ENCODE assay signal across 11 mouse cellular contexts in the genomic region with DNA sequence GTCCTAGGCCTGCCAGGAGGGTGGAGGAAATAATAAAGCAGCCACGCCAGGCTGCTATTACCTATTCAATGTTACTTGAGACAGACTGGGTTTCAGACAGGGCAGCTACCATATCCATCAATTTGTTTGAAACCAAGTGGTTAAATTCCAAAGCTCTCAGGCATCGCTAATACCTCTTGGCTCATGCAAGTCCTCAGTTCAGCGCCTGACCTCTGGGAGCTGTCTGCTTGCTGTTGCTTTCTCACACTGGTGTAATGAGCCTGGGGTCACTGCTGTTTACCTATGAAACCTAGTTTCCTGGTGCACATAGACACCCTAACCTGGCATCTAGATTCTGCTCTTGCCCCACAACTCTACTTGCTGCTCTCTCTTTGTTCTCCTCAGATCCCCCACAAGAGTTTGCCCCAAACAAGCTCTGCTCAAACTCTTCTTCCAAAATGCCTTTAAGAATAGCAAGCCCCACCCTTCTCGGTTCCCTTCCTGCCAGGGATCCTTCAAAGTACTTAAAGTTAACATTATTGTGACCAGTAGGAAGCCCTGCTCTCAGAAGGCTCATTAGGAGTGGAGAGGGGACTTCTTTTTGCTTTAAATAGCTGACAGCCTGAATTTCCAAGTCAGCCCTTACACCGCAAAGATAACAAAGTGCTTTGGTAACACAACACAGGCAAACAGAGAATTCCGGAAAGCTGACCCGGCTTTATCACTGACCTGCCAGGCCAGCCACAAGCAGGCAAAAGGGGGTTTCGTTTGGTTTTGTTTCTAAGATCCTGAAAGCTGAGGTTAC.
A peak's percentile ranks its signal among the peaks of the same experiment; 100 is the strongest.
DNase-seq lines count a peak whose midpoint lies in the region; ATAC-seq and TF ChIP-seq lines count a peak whose summit lies in the region.
"Had no signal": no experiment of that assay in that cellular context is flagged by ENCODE, and none has a peak within 500 bp of the region (broad histone marks: within the 10 kb centered on the region; RNA-seq: fewer than 3 reads in every experiment).

No protein-coding gene starts in this region.

- 28% methylated on average over 8 of the region's 8 CpGs for WGBS in intestine, embryonic 14.5 days
- WGBS in intestine, postnatal 0 days: 31% methylated on average over 8 of the region's 8 CpGs
- 35% methylated on average over 8 of the region's 8 CpGs for WGBS in liver, postnatal 0 days (ENCODE audit: insufficient replicate concordance)
- WGBS in hindbrain, postnatal 0 days: 39% methylated on average over 8 of the region's 8 CpGs

- H3K9me3 ChIP-seq in intestine, embryonic 14.5 days (ENCODE audit: control insufficient read depth, low read length): no peaks in the 10 kb centered on the region
- H3K9me3 ChIP-seq in intestine, postnatal 0 days (ENCODE audit: control insufficient read depth): no peaks in the 10 kb centered on the region
- H3K9me3 ChIP-seq in liver, postnatal 0 days (ENCODE audit: low read length): no peaks in the 10 kb centered on the region
- H3K9me3 ChIP-seq in hindbrain, postnatal 0 days (ENCODE audit: low read length): no peaks in the 10 kb centered on the region

- no peak overlapping the region for H3K4me3 ChIP-seq in intestine, embryonic 14.5 days (ENCODE audit: low read depth, low read length)
- no peak overlapping the region for H3K4me3 ChIP-seq in intestine, postnatal 0 days (ENCODE audit: low read depth, low read length)
- no peak overlapping the region for H3K4me3 ChIP-seq in liver, postnatal 0 days (ENCODE audit: low read depth, low read length)
- H3K4me3 ChIP-seq in hindbrain, postnatal 0 days (ENCODE audit: low read length): no peak overlapping the region
- H3K4me3 ChIP-seq: erythroblast, embryonic 14.5 days had no signal

- no peak for TF ChIP-seq CTCF in intestine, postnatal 0 days (IDR thresholded peaks at IDR 0.05; ENCODE audit: low read depth)
- TF ChIP-seq CTCF in liver, postnatal 0 days (IDR thresholded peaks at IDR 0.05; ENCODE audit: low read depth): no peak
- no peak for TF ChIP-seq CTCF in hindbrain, postnatal 0 days (IDR thresholded peaks at IDR 0.05; ENCODE audit: low read depth)

- peaks cover 24% of the 10 kb centered on the region for H3K4me1 ChIP-seq in intestine, embryonic 14.5 days (replicated peaks; ENCODE audit: control insufficient read depth, insufficient read depth, low read length)
- 0 out of 2 replicates have a peak, but pooled peaks cover 8% of the 10 kb centered on the region for H3K4me1 ChIP-seq in intestine, postnatal 0 days (replicated peaks; ENCODE audit: control insufficient read depth, insufficient read depth, low read length)
- peaks cover 8% of the 10 kb centered on the region; the same call in 1 of the 2 replicates for H3K4me1 ChIP-seq in liver, postnatal 0 days (ENCODE audit: insufficient read depth)
- no peaks in the 10 kb centered on the region; the same call in 1 of the 2 replicates for H3K4me1 ChIP-seq in hindbrain, postnatal 0 days (ENCODE audit: insufficient read depth, low read length)

- no peak for DNase-seq in intestine, embryonic 14.5 days (ENCODE audit: low spot score)
- DNase-seq in embryo, embryonic 9.5 days (ENCODE audit: extremely low spot score): peak; percentile 45
- peak; percentile 27 for DNase-seq in kidney, adult 9 months
- peak; percentile 24 for DNase-seq in liver, postnatal 0 days
- DNase-seq in gastrocnemius, postnatal 4 days (ENCODE audit: low spot score in 2 of 2): no peak
- no peak for DNase-seq in right cerebral cortex, postnatal 36 days (ENCODE audit: low spot score in 2 of 2)
- no peak for DNase-seq in hindbrain, postnatal 0 days (ENCODE audit: low spot score)
- DNase-seq: adrenal gland, postnatal 36 days had no signal

- no peak for ATAC-seq in intestine, embryonic 14.5 days (replicated peaks; ENCODE audit: low FRiP score, low TSS enrichment, low read depth)
- ATAC-seq in intestine, postnatal 0 days: no peak
- peak; percentile 52 for ATAC-seq in liver, postnatal 0 days
- no peak for ATAC-seq in hindbrain, postnatal 0 days
- ATAC-seq: CD4-positive, CD25-positive, alpha-beta regulatory T cell, adult 4 months had no signal

- TF ChIP-seq EP300 in liver, postnatal 0 days (IDR thresholded peaks at IDR 0.05; ENCODE audit: low read depth): peak; percentile 52; the same call in 1 of the 2 replicates

- H3K27me3 ChIP-seq in intestine, embryonic 14.5 days (replicated peaks; ENCODE audit: control insufficient read depth, insufficient read depth, low read length): no peaks in the 10 kb centered on the region
- no peaks in the 10 kb centered on the region for H3K27me3 ChIP-seq in intestine, postnatal 0 days (replicated peaks; ENCODE audit: control insufficient read depth, insufficient read depth, low read length)
- H3K27me3 ChIP-seq in liver, postnatal 0 days (ENCODE audit: insufficient read depth, low read length): no peaks in the 10 kb centered on the region
- no peaks in the 10 kb centered on the region for H3K27me3 ChIP-seq in hindbrain, postnatal 0 days (ENCODE audit: insufficient read depth, low read length)

- H3K9ac ChIP-seq in intestine, embryonic 14.5 days (ENCODE audit: low read length): no peak overlapping the region
- no peak overlapping the region for H3K9ac ChIP-seq in intestine, postnatal 0 days (ENCODE audit: low read depth, low read length)
- no peak overlapping the region; the same call in 1 of the 2 replicates for H3K9ac ChIP-seq in liver, postnatal 0 days (replicated peaks)
- H3K9ac ChIP-seq in hindbrain, postnatal 0 days (replicated peaks; ENCODE audit: low read length): no peak overlapping the region

- H3K27ac ChIP-seq in intestine, embryonic 14.5 days (ENCODE audit: low read depth): no peak overlapping the region
- no peak overlapping the region for H3K27ac ChIP-seq in intestine, postnatal 0 days (ENCODE audit: low read depth, low read length)
- peak overlapping the region; percentile 71 for H3K27ac ChIP-seq in liver, postnatal 0 days (ENCODE audit: low read depth)
- H3K27ac ChIP-seq in hindbrain, postnatal 0 days: no peak overlapping the region

- H3K4me2 ChIP-seq in intestine, embryonic 14.5 days (ENCODE audit: low read length): peak overlapping the region; percentile 9; the same call in 1 of the 2 replicates
- H3K4me2 ChIP-seq in intestine, postnatal 0 days (replicated peaks; ENCODE audit: low read depth): no peak overlapping the region
- H3K4me2 ChIP-seq in liver, postnatal 0 days (ENCODE audit: low read depth, low read length): 0 out of 2 replicates have a peak overlapping the region, but pooled peaks have one; percentile 11
- no peak overlapping the region for H3K4me2 ChIP-seq in hindbrain, postnatal 0 days (ENCODE audit: low read depth, low read length)

- H3K36me3 ChIP-seq in intestine, embryonic 14.5 days (ENCODE audit: control insufficient read depth, insufficient read depth, low read length): no peaks in the 10 kb centered on the region
- no peaks in the 10 kb centered on the region for H3K36me3 ChIP-seq in intestine, postnatal 0 days (ENCODE audit: control insufficient read depth, insufficient read depth)
- 0 out of 2 replicates have a peak, but pooled peaks cover 5% of the 10 kb centered on the region for H3K36me3 ChIP-seq in liver, postnatal 0 days (replicated peaks; ENCODE audit: insufficient read depth, low read length)
- H3K36me3 ChIP-seq in hindbrain, postnatal 0 days (ENCODE audit: insufficient read depth, low read length): no peaks in the 10 kb centered on the region

Comparison
In these comparisons a context has a peak if more than half of its experiments do, and no peak if none do; other contexts are left out.
1. H3K4me2 ChIP-seq: peak in intestine, embryonic 14.5 days (single experiment) and liver, postnatal 0 days (single experiment); none in intestine, postnatal 0 days (single experiment) and hindbrain, postnatal 0 days (single experiment).
2. DNase-seq: peak in embryo, embryonic 9.5 days (single experiment), kidney, adult 9 months (single experiment) and liver, postnatal 0 days (single experiment); none in intestine, embryonic 14.5 days (single experiment), gastrocnemius, postnatal 4 days (0 of 2), right cerebral cortex, postnatal 36 days (0 of 2) and hindbrain, postnatal 0 days (single experiment).